Mouse (Mus musculus): ENCODE data around the gene Mllt6.
"Not testable (repeated sequence)": the region's sequence is repeated elsewhere in the genome, so short reads cannot be mapped to it uniquely, and the experiment has no call there.

Mllt6 gene

GRCm38 (mm10) chr11:97716021-97716420, 52.8 kb downstream of the Mllt6 start:
- DNase-seq (ENCODE audit: low spot score in 2 of 2), result no peak

DNA sequence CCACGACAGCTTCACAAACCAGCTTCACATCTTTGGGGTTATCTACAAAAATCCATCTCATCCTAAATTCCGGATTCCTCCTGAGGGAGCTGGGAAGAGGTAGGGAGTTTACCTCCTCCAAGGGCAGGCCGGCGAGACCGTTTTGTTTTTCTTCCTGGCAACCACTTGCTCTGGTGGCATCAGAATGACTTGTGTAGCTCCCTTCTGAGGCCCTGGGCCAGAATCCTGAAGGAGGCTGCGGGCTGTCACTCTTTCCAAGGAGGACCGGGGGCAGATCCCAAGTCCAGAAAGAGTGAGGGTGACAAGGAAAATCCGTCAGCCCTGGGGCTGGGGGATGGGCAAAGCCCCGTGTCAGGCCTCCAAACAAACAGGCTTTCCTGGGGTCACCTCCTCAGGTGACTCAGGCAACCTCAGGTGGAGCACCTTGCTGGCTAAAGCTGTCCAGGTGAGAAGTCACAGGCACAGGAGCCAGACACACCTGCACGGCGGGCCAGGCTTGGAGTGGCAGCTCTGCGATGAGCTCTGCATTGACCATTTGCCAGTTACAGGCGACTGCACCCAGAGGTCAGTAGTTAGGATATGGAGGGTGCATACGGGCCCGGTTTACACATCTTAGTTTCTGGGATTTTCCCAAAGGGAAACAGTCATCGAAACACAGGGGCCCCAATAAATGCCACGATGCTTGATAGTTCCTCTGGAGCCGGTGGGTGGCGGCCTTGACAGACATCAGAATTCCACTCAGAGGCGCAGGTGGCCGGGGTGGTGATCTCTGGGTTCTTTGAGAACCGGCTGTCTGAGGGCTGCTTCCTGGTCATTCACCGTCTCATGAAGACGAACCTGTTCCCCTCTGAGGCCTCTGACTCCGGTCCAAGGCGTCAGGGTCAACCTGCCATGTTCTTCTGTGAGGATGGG, 54.4 kb downstream of the Mllt6 start:
- no peak for DNase-seq (ENCODE audit: low spot score in 2 of 2)

GRCm38 (mm10) chr11:97718281-97718860, 55.2 kb downstream of the Mllt6 start:
- DNase-seq (ENCODE audit: low spot score in 2 of 2), result peak; percentile 54 to 63

DNA sequence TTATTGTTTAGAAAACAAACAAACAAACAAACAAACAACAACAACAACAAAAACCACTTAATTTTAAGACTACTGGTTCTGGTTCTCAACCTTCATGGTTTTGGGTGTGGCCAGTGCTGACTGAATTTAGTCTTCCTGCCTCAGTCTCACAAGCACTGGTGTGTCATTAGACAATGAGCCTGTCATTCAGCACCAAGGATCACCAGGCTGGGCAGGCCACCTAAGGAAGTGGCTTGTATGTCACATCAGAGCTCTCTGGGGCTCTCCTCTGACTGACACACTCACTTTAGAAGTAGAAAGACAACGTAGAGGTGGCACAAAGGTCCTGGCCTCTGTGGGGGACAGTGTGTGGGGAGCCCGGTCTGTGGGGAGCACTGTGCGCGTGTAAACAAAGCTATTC, 55.8 kb downstream of the Mllt6 start:
- peak; percentile 59 to 72 for DNase-seq (ENCODE audit: low spot score in 2 of 2)

- DNase-seq (ENCODE audit: low spot score in 2 of 2), result no peak
Observed at GRCm38 (mm10) chr11:97721338-97721737, 58.1 kb downstream of the Mllt6 start.

DNA sequence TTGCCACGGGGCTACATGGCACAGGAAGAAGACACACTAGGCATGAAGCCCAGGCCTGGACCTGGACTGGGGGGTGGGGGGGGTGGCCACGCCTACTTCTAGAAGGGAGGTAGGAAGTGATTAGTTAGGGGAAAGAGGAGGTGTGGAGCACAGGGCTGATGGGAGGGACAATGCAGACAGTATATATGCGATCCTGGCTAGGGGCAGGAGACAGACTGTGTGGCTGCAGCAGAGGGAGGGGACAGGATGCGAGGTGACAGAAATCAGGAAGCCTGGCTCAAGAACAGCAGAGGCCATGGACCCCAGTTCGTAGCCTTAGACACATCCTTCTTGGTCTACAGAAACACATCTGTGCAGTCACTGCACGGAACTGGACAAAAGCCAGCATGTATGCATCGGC, 60.5 kb downstream of the Mllt6 start:
- DNase-seq (ENCODE audit: low spot score in 2 of 2), result no peak

DNA sequence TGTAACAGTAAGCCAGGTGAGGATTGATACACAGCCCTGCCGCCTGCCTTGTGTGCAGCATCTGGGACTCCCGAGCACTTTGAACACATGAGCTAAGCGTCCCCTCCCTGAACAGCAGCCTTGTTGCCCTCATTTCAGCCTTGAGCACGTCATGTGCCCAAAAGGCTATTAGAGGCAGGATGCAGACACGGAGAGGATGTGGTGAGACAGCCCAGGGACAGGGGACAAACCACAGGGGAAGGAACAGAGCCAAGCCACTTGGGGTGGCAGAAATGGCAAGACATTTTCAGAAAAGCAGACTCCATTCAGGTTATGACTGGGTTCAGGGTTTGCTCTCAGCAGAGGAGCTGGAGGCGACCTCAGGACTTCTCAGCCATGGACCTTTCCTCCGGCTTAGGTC, 65.1 kb downstream of the Mllt6 start:
- DNase-seq (ENCODE audit: low spot score in 2 of 2), result peak; percentile 79 to 87

DNA sequence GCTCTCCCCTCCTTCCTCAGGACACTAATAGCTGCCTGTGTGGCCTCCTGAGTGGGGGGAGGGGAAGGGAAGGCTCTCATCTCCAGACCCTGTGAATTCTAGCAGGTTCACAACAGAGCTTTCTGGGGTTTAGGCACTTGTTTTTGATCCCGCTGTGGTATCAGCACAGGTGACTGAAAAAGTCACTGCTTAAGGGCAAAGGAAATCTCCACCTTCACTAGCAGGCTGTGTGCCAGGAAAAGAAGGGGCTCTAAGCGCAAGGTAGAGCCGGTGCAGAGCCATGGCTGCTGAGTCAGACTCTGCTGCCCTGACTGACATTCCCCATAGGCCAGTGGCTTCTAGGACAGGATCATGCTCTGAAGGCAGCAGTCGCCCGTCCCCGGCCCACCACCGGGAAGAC, 65.5 kb downstream of the Mllt6 start:
- DNase-seq (ENCODE audit: low spot score in 2 of 2), result no peak

DNA sequence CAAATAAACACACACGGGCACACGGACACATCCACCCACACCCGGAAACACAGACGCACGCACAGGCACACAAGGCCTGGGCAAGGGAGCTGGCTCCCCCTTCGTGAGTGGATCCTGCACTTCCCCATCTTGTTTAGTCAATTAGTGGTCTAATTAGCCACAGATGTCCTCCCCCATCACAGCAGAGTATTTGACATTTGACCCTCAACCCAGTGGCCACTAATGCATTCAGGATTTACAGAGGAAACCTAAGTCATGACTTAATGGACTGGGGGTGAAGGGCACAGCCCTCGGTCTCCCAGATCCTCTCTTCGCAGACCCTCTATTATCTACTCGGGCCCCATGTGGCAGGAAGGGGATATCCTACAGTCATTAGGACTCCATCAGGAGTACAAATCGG, 70.5 kb downstream of the Mllt6 start:
- DNase-seq (ENCODE audit: low spot score in 2 of 2), result no peak

- not testable (repeated sequence) for DNase-seq (ENCODE audit: low spot score in 2 of 2)
Observed at GRCm38 (mm10) chr11:97734810-97735209, 71.6 kb downstream of the Mllt6 start.

All from natural killer cell, adult 2 months (primary cell).